Mouse (Mus musculus): ENCODE data around the gene Mta3. TPM values are rescaled to one million over a fixed set of nuclear protein-coding genes. Genes with fewer than 3 reads are reported as not detected.

Mta3 gene
- polyA plus RNA-seq (2015; fragmentation: Nextera tagmentation; extraction: Ambion mirVana) = 33.2 and 37.0 TPM in 2 replicates

- Histone ChIP-seq H3K27ac (replicated peaks) (peak within 1 kb of the TSS; percentile 89), H3K9me3 (no peaks in the 10 kb centered on the region), H3K4me1 (replicated peaks) (peaks cover 25% of the 10 kb centered on the region), H3K4me3 (peak within 1 kb of the TSS; percentile 76), H3K27me3 (no peaks in the 10 kb centered on the region), H3K9ac (peak within 1 kb of the TSS; percentile 76), H3K36me3 (no peaks in the 10 kb centered on the region), H3K4me2 (peak within 1 kb of the TSS; percentile 93)
- 0% methylated on average over 9 of the region's 56 CpGs for WGBS
- peak; percentile 76 for ATAC-seq (ENCODE audit: low FRiP score, low read depth)
Measured at GRCm38 (mm10) chr17:83706116-83706593, at the start of gene Mta3. Mta3 (plus strand) TSS chr17:83706163.

DNA sequence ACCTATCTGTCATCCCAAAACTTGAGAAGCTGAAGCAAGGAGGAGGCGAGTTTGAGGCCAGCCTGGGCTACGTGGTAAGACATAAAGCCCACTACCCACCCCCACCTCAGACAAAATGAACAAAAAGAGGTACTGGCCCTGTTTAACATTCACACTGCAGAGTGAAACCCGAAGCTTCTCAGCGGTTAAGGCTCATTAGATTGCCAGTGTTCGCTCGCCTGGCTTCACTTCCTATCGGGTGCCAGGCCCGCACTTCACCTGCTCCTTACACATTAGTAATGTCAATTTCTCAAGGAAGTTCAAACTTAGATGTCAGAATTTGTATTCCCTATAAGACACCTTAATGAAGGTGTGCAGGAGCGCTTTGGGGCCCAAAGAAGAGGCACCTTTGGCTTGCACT, 48.6 kb upstream of the Mta3 start:
- Histone ChIP-seq H3K4me2 (no peak overlapping the region), H3K36me3 (no peaks in the 10 kb centered on the region), H3K27ac (replicated peaks) (no peak overlapping the region), H3K9me3 (no peaks in the 10 kb centered on the region), H3K27me3 (no peaks in the 10 kb centered on the region), H3K4me3 (no peak overlapping the region), H3K4me1 (replicated peaks) (no peaks in the 10 kb centered on the region), H3K9ac (no peak overlapping the region)
- 71% methylated on average over 9 of the region's 9 CpGs for WGBS
- no peak for ATAC-seq (ENCODE audit: low FRiP score, low read depth)

DNA sequence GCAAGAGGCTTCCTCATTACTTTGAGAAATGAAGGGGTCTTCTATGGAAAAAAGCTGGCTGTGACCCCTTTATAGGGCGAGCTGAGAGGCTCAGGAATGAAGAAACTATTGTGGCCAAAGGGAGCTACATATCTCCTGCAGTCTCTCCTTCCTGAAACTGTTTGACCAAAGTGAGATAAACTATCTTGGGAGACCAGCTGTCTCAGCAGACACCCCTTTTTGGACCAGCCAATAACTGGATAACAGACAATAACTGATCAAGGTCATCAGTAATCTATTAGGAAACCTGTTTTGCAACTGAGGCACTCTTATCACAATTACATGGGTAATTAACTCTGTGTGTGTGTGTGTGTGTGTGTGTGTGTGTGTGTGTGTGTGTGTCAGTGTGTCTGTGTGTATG, 47.0 kb upstream of the Mta3 start:
- H3K27ac ChIP-seq (replicated peaks) = no peak overlapping the region
- H3K4me3 ChIP-seq = no peak overlapping the region
- no peaks in the 10 kb centered on the region for H3K36me3 ChIP-seq
- H3K9ac ChIP-seq = no peak overlapping the region
- WGBS = 68% methylated on average over 1 of the region's 1 CpGs
- no peak for ATAC-seq (ENCODE audit: low FRiP score, low read depth)
- H3K4me2 ChIP-seq = no peak overlapping the region
- H3K27me3 ChIP-seq = no peaks in the 10 kb centered on the region
- no peaks in the 10 kb centered on the region for H3K9me3 ChIP-seq
- H3K4me1 ChIP-seq (replicated peaks) = no peaks in the 10 kb centered on the region

DNA sequence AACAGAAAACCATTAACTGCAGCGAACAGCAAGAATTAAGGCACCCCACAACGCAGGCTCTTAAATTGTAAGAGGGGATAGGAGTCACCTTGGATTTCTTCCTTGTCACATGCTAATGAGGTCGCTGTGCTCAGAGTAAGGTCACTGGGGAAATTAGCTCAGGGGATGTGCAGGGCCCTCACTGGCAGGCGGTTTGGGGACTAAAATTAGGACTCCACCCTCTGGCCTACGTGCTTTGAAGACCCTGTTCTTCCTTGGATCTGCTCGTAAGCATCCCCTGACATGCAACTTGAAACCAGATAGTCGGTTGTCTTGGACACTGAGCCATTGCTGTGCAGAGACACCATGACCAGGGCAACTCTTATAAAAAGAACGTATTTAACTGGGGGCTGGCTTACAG, 41.2 kb upstream of the Mta3 start:
- no peak overlapping the region for H3K4me2 ChIP-seq
- H3K36me3 ChIP-seq = no peaks in the 10 kb centered on the region
- H3K27me3 ChIP-seq = no peaks in the 10 kb centered on the region
- H3K9me3 ChIP-seq = no peaks in the 10 kb centered on the region
- ATAC-seq (ENCODE audit: low FRiP score, low read depth) = no peak
- H3K9ac ChIP-seq = no peak overlapping the region
- no peaks in the 10 kb centered on the region for H3K4me1 ChIP-seq (replicated peaks)
- no peak overlapping the region for H3K27ac ChIP-seq (replicated peaks)
- WGBS = 44% methylated on average over 8 of the region's 8 CpGs
- H3K4me3 ChIP-seq = no peak overlapping the region

GRCm38 (mm10) chr17:83666597-83667287, 39.2 kb upstream of the Mta3 start:
- Histone ChIP-seq H3K27me3 (no peaks in the 10 kb centered on the region), H3K9me3 (no peaks in the 10 kb centered on the region), H3K4me2 (no peak overlapping the region), H3K27ac (replicated peaks) (no peak overlapping the region), H3K36me3 (no peaks in the 10 kb centered on the region), H3K4me3 (no peak overlapping the region), H3K9ac (no peak overlapping the region), H3K4me1 (replicated peaks) (no peaks in the 10 kb centered on the region)
- ATAC-seq (ENCODE audit: low FRiP score, low read depth) = no peak
- WGBS = 81% methylated on average over 13 of the region's 13 CpGs

DNA sequence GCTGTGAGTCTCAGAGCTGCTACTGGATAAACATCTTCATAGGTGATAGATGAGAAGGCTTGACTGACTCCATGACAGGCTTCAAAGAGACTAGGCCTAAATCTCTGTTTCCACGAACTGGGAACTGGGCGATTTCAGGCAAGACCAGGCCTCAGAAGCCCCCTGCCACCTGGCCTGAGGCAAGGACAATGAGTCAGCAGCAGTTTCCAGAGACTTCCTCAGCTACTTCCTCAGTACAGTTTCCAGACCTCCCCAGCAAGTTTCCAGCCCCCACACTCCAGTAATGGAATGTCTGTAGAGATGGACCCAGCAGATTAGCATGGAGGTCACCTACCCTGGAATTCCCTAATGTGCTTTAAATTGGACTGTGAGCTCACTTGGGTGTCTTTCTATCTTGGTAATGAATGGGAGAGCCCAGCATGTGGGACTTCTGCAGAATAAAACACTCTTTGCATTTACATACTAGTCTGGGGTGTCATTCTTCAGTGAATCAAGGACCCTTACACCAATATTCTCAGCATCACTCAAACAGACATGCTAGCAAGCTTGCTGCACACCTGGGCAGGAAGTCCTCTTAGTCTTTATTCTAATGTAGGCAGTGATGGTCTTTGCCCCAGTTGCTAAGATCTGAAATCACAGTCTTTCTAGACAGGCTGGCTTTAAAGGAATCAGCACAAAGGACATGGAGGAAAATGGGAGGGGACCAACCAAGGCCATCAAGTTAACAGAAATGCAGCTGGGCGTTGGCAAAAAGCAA, 37.9 kb upstream of the Mta3 start:
- Histone ChIP-seq H3K4me3 (no peak overlapping the region), H3K36me3 (no peaks in the 10 kb centered on the region), H3K27me3 (no peaks in the 10 kb centered on the region), H3K9me3 (no peaks in the 10 kb centered on the region), H3K4me1 (replicated peaks) (no peaks in the 10 kb centered on the region), H3K4me2 (no peak overlapping the region), H3K9ac (no peak overlapping the region), H3K27ac (replicated peaks) (no peak overlapping the region)
- 89% methylated on average over 3 of the region's 3 CpGs for WGBS
- no peak for ATAC-seq (ENCODE audit: low FRiP score, low read depth)

- ATAC-seq (ENCODE audit: low FRiP score, low read depth) = no peak
- Histone ChIP-seq H3K27ac (replicated peaks) (no peak overlapping the region), H3K27me3 (no peaks in the 10 kb centered on the region), H3K4me2 (no peak overlapping the region), H3K4me1 (replicated peaks) (no peaks in the 10 kb centered on the region), H3K9ac (no peak overlapping the region), H3K36me3 (no peaks in the 10 kb centered on the region), H3K9me3 (no peaks in the 10 kb centered on the region), H3K4me3 (no peak overlapping the region)
- 89% methylated on average over 4 of the region's 4 CpGs for WGBS
Measured at GRCm38 (mm10) chr17:83672685-83673084, 33.3 kb upstream of the Mta3 start.

DNA sequence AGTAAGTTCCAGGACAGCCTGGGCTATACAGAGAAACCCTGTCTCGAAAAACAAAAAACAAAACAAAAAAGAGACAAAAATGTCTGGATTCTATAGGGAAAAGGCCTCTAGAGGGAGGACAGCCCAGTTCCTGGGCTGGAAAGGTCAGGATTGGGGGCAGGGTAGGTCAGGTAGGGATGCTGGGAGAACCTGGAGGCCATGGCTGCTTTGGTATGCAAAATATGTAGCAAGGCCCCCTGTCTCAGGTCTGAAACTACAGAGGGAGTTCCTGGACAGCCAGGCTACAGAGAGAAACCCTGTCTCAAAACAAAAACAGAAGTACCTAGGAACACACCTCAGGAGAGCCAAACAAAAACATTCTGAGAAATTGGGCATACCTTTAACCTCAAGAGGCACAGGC, 28.6 kb upstream of the Mta3 start:
- H3K9ac ChIP-seq = no peak overlapping the region
- 79% methylated on average over 1 of the region's 1 CpGs for WGBS
- no peaks in the 10 kb centered on the region for H3K27me3 ChIP-seq
- H3K4me1 ChIP-seq (replicated peaks) = no peaks in the 10 kb centered on the region
- no peaks in the 10 kb centered on the region for H3K9me3 ChIP-seq
- no peak overlapping the region for H3K4me3 ChIP-seq
- no peak for ATAC-seq (ENCODE audit: low FRiP score, low read depth)
- no peak overlapping the region for H3K27ac ChIP-seq (replicated peaks)
- no peaks in the 10 kb centered on the region for H3K36me3 ChIP-seq
- no peak overlapping the region for H3K4me2 ChIP-seq

DNA sequence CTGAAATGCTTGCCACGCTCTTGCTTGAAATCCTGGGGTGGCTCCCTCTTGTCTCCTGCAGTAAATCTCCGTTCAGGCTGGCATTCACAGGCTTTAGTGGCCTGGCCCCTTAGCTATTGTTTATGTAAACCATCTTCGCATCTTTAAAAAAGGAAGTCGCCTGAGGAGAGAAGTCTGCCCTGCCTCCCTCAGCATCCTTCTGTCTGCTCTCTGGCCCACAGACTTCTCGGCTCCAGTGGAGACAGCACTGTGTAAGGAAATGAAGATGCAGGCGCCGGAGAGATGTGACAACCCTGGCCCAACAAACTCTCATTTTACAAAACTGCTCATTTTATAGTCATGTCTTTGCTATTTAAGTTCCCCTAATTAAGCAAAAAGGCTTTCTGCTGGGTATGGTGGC, 24.0 kb upstream of the Mta3 start:
- 43% methylated on average over 7 of the region's 7 CpGs for WGBS
- no peaks in the 10 kb centered on the region for H3K4me1 ChIP-seq (replicated peaks)
- no peak overlapping the region for H3K4me2 ChIP-seq
- no peak for ATAC-seq (ENCODE audit: low FRiP score, low read depth)
- H3K36me3 ChIP-seq = no peaks in the 10 kb centered on the region
- H3K9me3 ChIP-seq = no peaks in the 10 kb centered on the region
- H3K4me3 ChIP-seq = no peak overlapping the region
- no peak overlapping the region for H3K27ac ChIP-seq (replicated peaks)
- no peak overlapping the region for H3K9ac ChIP-seq
- H3K27me3 ChIP-seq = no peaks in the 10 kb centered on the region

- H3K27me3 ChIP-seq = no peaks in the 10 kb centered on the region
- H3K4me2 ChIP-seq = no peak overlapping the region
- no peaks in the 10 kb centered on the region for H3K36me3 ChIP-seq
- WGBS = 85% methylated on average over 7 of the region's 7 CpGs
- no peaks in the 10 kb centered on the region for H3K4me1 ChIP-seq (replicated peaks)
- no peak overlapping the region for H3K9ac ChIP-seq
- no peak for ATAC-seq (ENCODE audit: low FRiP score, low read depth)
- no peak overlapping the region for H3K4me3 ChIP-seq
- H3K27ac ChIP-seq (replicated peaks) = no peak overlapping the region
- H3K9me3 ChIP-seq = no peaks in the 10 kb centered on the region
Measured at GRCm38 (mm10) chr17:83684475-83684874, 21.5 kb upstream of the Mta3 start.

DNA sequence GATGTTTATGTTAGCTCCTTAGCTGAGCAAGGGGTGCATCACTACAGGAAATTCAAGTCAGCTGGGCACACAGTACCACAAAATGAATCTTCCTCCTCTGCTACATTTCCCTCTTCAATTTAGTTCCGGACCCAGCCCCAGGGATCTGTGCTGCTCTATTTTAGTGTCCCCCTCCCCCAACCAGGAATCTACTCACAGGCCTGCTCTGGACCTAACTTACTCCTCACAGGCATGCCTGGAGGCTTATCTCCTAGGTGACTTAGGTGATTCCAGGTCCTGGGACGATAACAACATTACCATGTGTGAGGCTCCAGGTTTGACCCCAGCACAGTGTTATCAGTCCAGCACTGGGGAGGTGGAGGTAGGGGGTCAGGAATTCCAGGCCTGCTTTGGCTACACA, 15.5 kb upstream of the Mta3 start:
- Histone ChIP-seq H3K4me2 (no peak overlapping the region), H3K36me3 (no peaks in the 10 kb centered on the region), H3K9ac (no peak overlapping the region), H3K27ac (replicated peaks) (no peak overlapping the region), H3K9me3 (no peaks in the 10 kb centered on the region), H3K27me3 (no peaks in the 10 kb centered on the region), H3K4me3 (no peak overlapping the region), H3K4me1 (replicated peaks) (no peaks in the 10 kb centered on the region)
- ATAC-seq (ENCODE audit: low FRiP score, low read depth) = no peak
- 73% methylated on average over 2 of the region's 2 CpGs for WGBS

GRCm38 (mm10) chr17:83691379-83691778, 14.6 kb upstream of the Mta3 start:
- Histone ChIP-seq H3K4me3 (no peak overlapping the region), H3K9me3 (no peaks in the 10 kb centered on the region), H3K4me1 (replicated peaks) (no peaks in the 10 kb centered on the region), H3K9ac (no peak overlapping the region), H3K27me3 (no peaks in the 10 kb centered on the region), H3K36me3 (no peaks in the 10 kb centered on the region), H3K4me2 (no peak overlapping the region), H3K27ac (replicated peaks) (no peak overlapping the region)
- WGBS = 72% methylated on average over 4 of the region's 4 CpGs
- no peak for ATAC-seq (ENCODE audit: low FRiP score, low read depth)
